Mouse (Mus musculus): ENCODE results near the gene Ubtd2. TPM values are rescaled to one million over a fixed set of nuclear protein-coding genes. Genes with fewer than 3 reads are reported as not detected.
"Not testable (repeated sequence)": the region's sequence is repeated elsewhere in the genome, so short reads cannot be mapped to it uniquely, and the experiment has no call there.

The Ubtd2 gene
- polyA plus RNA-seq, 1 experiment from 2014 or later = 46.8 TPM

DNA sequence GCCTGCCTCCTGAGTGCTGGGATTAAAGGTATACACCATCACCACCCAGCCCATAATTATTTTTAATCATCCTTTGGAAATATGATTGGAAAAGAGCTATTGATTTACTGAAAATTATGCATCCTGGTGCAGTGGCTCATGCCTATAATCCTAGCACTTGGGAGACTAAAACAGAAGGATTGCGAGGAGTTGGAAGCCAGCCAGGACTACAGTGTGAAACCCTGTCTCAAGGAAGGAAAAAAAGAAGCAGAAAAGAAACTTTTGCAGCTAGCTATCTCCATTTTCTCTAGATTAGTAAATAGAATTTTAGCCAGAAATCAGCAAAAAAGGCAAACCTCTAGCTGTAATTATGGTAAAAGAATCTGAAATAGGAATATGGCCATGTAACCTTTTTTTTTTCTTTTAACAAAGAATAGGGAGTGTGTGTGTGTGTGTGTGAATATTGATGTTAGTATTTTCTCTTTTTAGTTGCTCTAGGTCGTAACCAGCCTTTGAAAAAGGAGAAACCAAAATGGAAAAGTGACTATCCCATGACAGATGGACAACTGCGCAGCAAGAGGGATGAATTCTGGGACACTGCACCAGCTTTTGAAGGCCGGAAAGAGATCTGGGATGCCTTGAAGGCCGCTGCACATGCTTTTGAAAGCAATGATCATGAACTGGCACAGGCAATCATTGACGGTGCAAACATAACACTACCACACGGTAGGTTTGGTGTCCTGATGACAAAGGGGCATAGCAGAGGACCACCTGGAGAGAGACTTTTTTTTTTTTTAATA, 43.8 kb downstream of the Ubtd2 start:
- no peaks in the 10 kb centered on the region for H3K4me1 ChIP-seq
- H3K36me3 ChIP-seq = peaks cover 7% of the 10 kb centered on the region; the same call in 1 of the 2 replicates
- no peak overlapping the region for H3K4me2 ChIP-seq
- no peak overlapping the region for H3K9ac ChIP-seq
- no peak overlapping the region for H3K4me3 ChIP-seq
- no peak for ATAC-seq (ENCODE audit: borderline replicate concordance, extremely low read depth, low FRiP score, low TSS enrichment)
- WGBS = 78% methylated on average over 7 of the region's 7 CpGs
- H3K27ac ChIP-seq = no peak overlapping the region
- no peaks in the 10 kb centered on the region for H3K9me3 ChIP-seq
- no peaks in the 10 kb centered on the region for H3K27me3 ChIP-seq

DNA sequence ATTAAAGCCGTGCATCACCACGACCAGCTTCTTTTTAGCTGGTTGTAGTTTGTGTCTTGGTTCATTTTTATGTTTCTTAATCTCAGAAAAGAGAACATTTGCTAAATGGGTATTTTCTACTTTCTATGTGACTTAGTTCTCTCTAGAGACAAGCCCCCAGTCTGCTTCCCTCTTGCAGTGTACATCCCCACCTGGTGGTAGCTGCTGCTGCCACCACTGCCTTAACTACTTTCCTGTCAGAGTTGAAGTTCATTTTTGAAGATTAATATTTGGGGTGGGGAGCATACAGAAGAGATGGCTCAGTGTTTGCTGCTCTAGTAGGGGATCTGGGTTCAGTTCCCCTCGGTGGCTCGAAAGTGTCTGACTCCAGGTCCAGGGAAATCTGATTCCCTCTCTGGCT, 44.8 kb downstream of the Ubtd2 start:
- 89% methylated on average over 4 of the region's 4 CpGs for WGBS
- H3K4me2 ChIP-seq = no peak overlapping the region
- H3K4me3 ChIP-seq = no peak overlapping the region
- peaks cover 7% of the 10 kb centered on the region; the same call in 1 of the 2 replicates for H3K36me3 ChIP-seq
- H3K27ac ChIP-seq = no peak overlapping the region
- no peaks in the 10 kb centered on the region for H3K9me3 ChIP-seq
- H3K4me1 ChIP-seq = no peaks in the 10 kb centered on the region
- ATAC-seq (ENCODE audit: borderline replicate concordance, extremely low read depth, low FRiP score, low TSS enrichment) = no peak
- no peak overlapping the region for H3K9ac ChIP-seq
- no peaks in the 10 kb centered on the region for H3K27me3 ChIP-seq

DNA sequence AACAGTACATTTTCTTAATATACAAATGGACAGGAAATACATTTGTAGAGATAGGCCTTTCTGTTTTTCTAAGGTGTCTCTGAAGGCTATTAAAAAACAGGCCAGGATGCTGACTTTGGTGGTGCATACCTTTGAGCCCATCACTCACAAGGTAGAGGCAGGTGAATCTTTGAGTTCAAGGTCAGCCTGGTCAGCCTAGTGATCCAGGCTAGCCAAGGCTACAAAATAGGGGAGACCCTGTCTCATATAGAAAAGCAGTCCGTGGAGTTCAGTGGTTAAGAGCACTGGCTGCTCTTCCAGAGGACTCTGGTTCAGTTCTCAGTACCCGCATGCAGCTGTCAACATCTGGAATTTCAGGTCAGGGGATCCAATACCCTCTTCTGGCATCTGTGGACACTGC, 48.5 kb downstream of the Ubtd2 start:
- no peak overlapping the region for H3K9ac ChIP-seq
- H3K4me3 ChIP-seq = no peak overlapping the region
- 89% methylated on average over 2 of the region's 2 CpGs for WGBS
- no peaks in the 10 kb centered on the region for H3K4me1 ChIP-seq
- H3K27me3 ChIP-seq = no peaks in the 10 kb centered on the region
- H3K36me3 ChIP-seq = peaks cover 7% of the 10 kb centered on the region; the same call in 1 of the 2 replicates
- H3K4me2 ChIP-seq = no peak overlapping the region
- ATAC-seq (ENCODE audit: borderline replicate concordance, extremely low read depth, low FRiP score, low TSS enrichment) = no peak
- no peak overlapping the region for H3K27ac ChIP-seq
- H3K9me3 ChIP-seq = no peaks in the 10 kb centered on the region

DNA sequence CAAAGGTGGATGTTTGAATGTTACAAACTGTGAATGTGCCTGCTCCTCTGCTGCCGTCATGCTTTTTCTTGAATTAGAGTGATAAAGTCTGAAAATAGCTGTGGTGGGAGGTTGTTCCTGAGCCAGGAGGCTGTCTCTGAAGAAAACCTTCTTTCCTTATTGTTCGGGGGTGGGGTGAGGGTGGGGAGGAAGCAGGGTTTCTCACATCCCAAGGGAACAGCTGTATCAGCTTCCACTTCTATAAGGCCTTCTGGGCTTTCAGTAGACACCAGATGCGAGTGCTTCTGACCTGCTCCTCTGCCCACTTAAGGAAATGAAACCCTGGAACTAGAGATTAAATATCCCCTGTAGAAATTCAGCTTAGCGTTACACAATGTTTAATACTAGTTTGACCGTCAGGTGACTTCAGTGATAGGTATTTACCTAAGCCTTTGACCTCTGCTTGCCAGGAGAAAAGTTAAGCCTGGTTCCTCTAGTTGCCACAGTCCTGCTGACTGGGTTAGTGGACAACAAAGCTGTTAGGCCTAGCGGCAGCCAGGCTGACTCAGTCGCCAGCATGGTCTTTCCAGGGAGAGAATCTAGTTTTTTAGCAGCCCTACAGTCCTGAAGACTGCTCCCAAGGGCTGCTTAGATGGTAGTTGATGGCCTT, 50.0 kb downstream of the Ubtd2 start:
- H3K27ac ChIP-seq = no peak overlapping the region
- no peaks in the 10 kb centered on the region for H3K4me1 ChIP-seq
- ATAC-seq (ENCODE audit: borderline replicate concordance, extremely low read depth, low FRiP score, low TSS enrichment) = no peak
- no peaks in the 10 kb centered on the region for H3K27me3 ChIP-seq
- H3K4me3 ChIP-seq = no peak overlapping the region
- no peaks in the 10 kb centered on the region for H3K9me3 ChIP-seq
- 73% methylated on average over 7 of the region's 7 CpGs for WGBS
- no peak overlapping the region for H3K9ac ChIP-seq
- H3K4me2 ChIP-seq = no peak overlapping the region
- H3K36me3 ChIP-seq = 0 out of 2 replicates have a peak, but pooled peaks cover 2% of the 10 kb centered on the region

DNA sequence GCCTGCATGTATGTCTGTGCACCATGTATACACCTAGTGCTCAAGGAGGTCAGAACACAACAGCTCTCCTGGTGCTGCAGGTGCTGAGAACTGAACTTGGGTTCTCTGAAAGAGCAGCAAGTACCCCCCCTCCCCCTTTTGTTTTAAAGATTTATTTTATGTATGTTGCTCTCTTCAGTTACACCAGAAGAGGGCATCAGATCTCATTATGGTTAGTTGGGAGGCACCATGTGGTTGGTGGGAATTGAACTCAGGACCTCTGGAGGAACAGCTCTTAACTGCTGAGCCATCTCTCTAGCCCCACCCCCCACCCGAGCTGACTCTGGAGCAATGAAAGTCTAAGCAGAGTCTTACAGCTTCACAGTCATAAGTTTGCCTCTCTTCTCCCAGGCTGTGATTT, 55.8 kb downstream of the Ubtd2 start:
- H3K9me3 ChIP-seq = no peaks in the 10 kb centered on the region
- H3K4me3 ChIP-seq = no peak overlapping the region
- H3K4me1 ChIP-seq = no peaks in the 10 kb centered on the region
- H3K27ac ChIP-seq = no peak overlapping the region
- H3K9ac ChIP-seq = no peak overlapping the region
- no peaks in the 10 kb centered on the region for H3K36me3 ChIP-seq
- no peak overlapping the region for H3K4me2 ChIP-seq
- H3K27me3 ChIP-seq = no peaks in the 10 kb centered on the region
- 59% methylated on average over 1 of the region's 1 CpGs for WGBS
- ATAC-seq (ENCODE audit: borderline replicate concordance, extremely low read depth, low FRiP score, low TSS enrichment) = no peak

DNA sequence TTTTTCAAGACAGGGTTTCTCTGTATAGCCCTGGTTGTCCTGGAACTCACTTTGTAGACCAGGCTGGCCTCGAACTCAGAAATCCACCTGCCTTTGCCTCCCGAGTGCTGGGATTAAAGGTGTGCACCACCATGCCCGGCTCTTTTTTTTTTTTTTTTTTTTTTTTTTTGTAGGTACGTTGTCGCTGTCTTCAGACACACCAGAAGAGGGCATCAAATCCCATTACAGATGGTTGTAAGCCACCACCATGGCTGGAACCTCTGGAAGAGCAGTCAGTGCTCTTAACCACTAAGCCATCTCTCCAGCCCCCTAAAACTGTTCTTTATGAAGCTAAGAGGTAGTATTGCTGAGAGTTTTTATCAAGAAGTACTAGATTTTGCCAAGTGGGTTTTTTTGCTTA, 59.7 kb downstream of the Ubtd2 start:
- H3K36me3 ChIP-seq = peaks cover 16% of the 10 kb centered on the region; the same call in 1 of the 2 replicates
- 77% methylated on average over 5 of the region's 5 CpGs for WGBS
- not testable (repeated sequence) for H3K4me2 ChIP-seq; H3K9me3 ChIP-seq; ATAC-seq (ENCODE audit: borderline replicate concordance, extremely low read depth, low FRiP score, low TSS enrichment); H3K27me3 ChIP-seq; H3K9ac ChIP-seq; H3K4me3 ChIP-seq; H3K27ac ChIP-seq; H3K4me1 ChIP-seq

DNA sequence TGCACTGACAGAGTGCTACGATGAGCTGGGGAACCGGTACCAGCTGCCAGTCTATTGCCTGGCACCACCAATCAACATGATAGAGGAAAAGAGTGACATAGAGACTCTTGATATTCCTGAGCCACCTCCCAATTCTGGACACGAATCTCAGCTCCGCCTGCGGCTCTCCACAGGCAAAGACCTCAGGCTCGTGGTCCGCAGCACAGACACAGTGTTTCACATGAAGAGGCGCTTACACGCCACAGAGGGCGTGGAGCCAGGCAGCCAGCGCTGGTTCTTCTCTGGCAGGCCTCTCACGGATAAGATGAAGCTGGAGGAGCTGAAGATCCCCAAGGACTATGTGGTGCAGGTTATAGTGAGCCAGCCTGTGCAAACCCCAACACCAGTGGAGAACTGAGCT, 60.9 kb downstream of the Ubtd2 start:
- H3K9me3 ChIP-seq = no peaks in the 10 kb centered on the region
- WGBS = 89% methylated on average over 12 of the region's 12 CpGs

DNA sequence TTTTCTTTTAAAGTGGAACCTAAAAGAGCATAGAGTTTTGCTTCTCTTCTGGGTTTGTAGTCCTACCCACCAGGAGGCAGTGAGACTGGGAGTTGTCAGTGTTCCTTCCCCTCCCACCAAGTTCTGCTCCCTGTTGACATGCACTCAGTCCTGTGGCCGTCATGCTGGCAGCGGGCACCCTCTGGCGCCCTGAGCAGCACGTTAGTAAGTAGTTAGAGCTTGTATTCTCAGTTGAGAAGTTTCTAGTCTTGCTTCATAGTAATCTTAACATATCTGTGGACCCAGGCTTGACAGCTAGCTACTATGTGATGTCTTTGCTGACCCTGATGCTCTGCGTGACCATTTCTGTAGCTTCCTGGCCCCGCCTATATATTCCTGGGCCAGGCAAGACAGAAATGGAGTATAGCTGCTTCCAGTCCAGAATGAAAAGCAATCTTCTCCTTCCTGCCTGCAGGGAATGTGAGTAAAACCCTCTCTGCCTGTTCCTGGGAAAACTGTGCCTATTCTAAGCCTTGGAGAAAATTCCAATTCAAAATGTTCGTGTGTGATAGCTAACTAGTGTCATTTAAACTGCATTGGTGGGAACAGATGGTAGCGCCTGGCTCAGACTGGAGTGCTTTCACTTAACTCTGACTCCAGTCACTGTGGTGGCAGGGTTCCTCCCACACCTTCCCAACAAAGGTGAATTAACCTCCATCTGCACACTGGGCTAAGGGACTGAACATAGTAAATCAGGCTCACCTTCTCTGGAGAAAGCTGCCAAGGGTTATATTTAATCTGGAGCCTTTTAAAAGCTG, 61.9 kb downstream of the Ubtd2 start:
- ATAC-seq (ENCODE audit: borderline replicate concordance, extremely low read depth, low FRiP score, low TSS enrichment) = no peak
- no peaks in the 10 kb centered on the region for H3K4me1 ChIP-seq
- H3K27me3 ChIP-seq = no peaks in the 10 kb centered on the region
- H3K9ac ChIP-seq = no peak overlapping the region
- H3K4me2 ChIP-seq = no peak overlapping the region
- H3K36me3 ChIP-seq = peaks cover 22% of the 10 kb centered on the region; the same call in 1 of the 2 replicates
- 83% methylated on average over 8 of the region's 8 CpGs for WGBS
- no peaks in the 10 kb centered on the region for H3K9me3 ChIP-seq
- no peak overlapping the region for H3K4me3 ChIP-seq
- no peak overlapping the region for H3K27ac ChIP-seq

More for the DNA sequence above, 60.9 kb downstream of the Ubtd2 start:
- Histone ChIP-seq H3K4me1 (no peaks in the 10 kb centered on the region), H3K27ac (no peak overlapping the region), H3K4me3 (no peak overlapping the region), H3K36me3 (peaks cover 20% of the 10 kb centered on the region; the same call in 1 of the 2 replicates), H3K9ac (no peak overlapping the region), H3K4me2 (no peak overlapping the region), H3K27me3 (no peaks in the 10 kb centered on the region)
- no peak for ATAC-seq (ENCODE audit: borderline replicate concordance, extremely low read depth, low FRiP score, low TSS enrichment)

DNA sequence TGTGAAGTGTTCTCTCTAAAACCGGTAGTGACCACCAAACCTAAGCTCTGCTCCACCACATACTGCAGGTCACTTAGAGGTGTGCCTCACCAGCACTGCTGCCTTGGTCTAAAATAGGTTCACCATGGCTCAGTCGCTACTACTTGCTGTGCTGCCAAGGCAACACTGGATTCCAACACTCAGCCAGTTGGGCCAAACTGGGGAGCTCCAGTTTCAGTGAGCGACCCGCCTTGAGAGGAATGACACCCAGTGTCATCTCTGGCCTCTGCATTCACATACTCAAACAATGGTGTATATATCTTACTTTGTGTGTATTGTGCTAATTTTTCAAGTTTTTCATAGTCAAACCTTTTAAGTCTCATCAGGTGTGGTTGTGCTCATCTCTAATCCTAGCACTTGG, 63.6 kb downstream of the Ubtd2 start:
- no peak for ATAC-seq (ENCODE audit: borderline replicate concordance, extremely low read depth, low FRiP score, low TSS enrichment)
- no peaks in the 10 kb centered on the region for H3K4me1 ChIP-seq
- H3K27ac ChIP-seq = no peak overlapping the region
- H3K36me3 ChIP-seq = peaks cover 22% of the 10 kb centered on the region; the same call in 1 of the 2 replicates
- H3K4me3 ChIP-seq = no peak overlapping the region
- H3K4me2 ChIP-seq = no peak overlapping the region
- 87% methylated on average over 4 of the region's 4 CpGs for WGBS
- H3K9ac ChIP-seq = no peak overlapping the region
- no peaks in the 10 kb centered on the region for H3K9me3 ChIP-seq
- no peaks in the 10 kb centered on the region for H3K27me3 ChIP-seq

DNA sequence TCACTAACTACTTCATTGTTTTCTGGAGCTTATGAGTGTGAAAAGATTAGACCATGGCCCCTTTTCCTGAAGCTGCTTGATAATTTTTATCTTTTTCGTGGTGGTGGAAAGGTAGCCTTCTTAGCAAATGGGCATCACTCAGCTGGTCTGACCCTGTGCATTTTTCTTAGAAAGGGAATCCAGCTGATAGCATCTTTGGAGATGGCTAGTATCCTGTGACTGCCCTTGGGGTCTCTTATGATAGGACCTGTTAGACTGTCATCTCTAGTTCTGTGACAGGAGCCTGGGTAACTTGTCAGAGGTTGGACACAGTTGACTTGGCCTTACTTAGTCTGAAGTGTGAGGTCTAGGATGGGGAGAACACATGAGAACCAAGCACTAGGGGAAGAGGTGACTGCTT, 64.2 kb downstream of the Ubtd2 start:
- Histone ChIP-seq H3K4me1 (no peaks in the 10 kb centered on the region), H3K4me2 (no peak overlapping the region), H3K9ac (no peak overlapping the region), H3K9me3 (no peaks in the 10 kb centered on the region), H3K36me3 (peaks cover 22% of the 10 kb centered on the region; the same call in 1 of the 2 replicates), H3K27me3 (no peaks in the 10 kb centered on the region), H3K4me3 (no peak overlapping the region), H3K27ac (no peak overlapping the region)
- ATAC-seq (ENCODE audit: borderline replicate concordance, extremely low read depth, low FRiP score, low TSS enrichment) = no peak
- WGBS = 77% methylated on average over 1 of the region's 1 CpGs

DNA sequence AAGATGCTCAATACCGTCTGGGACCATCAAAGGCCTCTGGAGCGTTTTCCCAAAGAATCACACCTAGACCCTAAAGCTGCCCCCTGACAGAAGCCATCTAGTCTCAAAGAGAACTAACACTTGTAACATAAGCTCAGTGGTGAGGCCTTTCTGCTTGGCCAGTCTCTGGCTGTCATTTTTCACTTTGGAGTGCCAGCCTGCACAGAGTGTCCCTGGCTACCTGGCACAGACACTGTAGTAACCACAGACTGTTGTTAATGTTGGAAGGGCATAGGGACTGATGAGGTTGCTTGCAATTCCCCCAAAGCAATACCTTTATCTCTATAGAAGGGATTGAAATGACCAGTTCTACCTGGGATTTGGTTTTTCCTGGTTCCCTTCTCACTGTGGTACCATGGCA, 66.1 kb downstream of the Ubtd2 start:
- H3K36me3 ChIP-seq = peaks cover 20% of the 10 kb centered on the region; the same call in 1 of the 2 replicates
- 84% methylated on average over 2 of the region's 2 CpGs for WGBS
- H3K27me3 ChIP-seq = no peaks in the 10 kb centered on the region
- H3K9me3 ChIP-seq = no peaks in the 10 kb centered on the region
- ATAC-seq (ENCODE audit: borderline replicate concordance, extremely low read depth, low FRiP score, low TSS enrichment) = no peak
- H3K4me3 ChIP-seq = no peak overlapping the region
- H3K9ac ChIP-seq = no peak overlapping the region
- H3K4me1 ChIP-seq = no peaks in the 10 kb centered on the region
- H3K4me2 ChIP-seq = no peak overlapping the region
- no peak overlapping the region for H3K27ac ChIP-seq

Measured in lung, embryonic 15.5 days (tissue).